Mouse (Mus musculus): ENCODE measurements at regions not wholly inside any gene's neighbourhood (a gene's known extent, or its start where the extent isn't known, plus 50 kb on each side); places are given as distances from the start of the nearest gene placed in this dataset.
A peak's percentile ranks its signal among the peaks of the same experiment; 100 is the strongest.

- no peaks in the 10 kb centered on the region for H3K36me3 ChIP-seq
- H3K27ac ChIP-seq, result peak overlapping the region; percentile 31; the same call in 1 of the 2 replicates
- 75% methylated on average over 14 of the region's 14 CpGs for whole genome bisulfite sequencing
- H3K4me1 ChIP-seq, result peaks cover 14% of the 10 kb centered on the region
- no peak for DNase-seq (ENCODE audit: low spot score)
- no peaks in the 10 kb centered on the region for H3K27me3 ChIP-seq (ENCODE audit: low read depth, poor library complexity, severe bottlenecking)
- H3K9me3 ChIP-seq (replicated peaks), result no peaks in the 10 kb centered on the region
- no peak overlapping the region for H3K4me3 ChIP-seq
Measured at GRCm38 (mm10) chr15:93832431-93832936, 236.8 kb upstream of the Prickle1 start.

GRCm38 (mm10) chr15:93831148-93831547 is 235.5 kb upstream of the Prickle1 start:
- WGBS, result 94% methylated on average over 3 of the region's 3 CpGs
- H3K27ac ChIP-seq, result no peak overlapping the region
- no peak for DNase-seq (ENCODE audit: low spot score)

GRCm38 (mm10) chr15:93824729-93825694 is 229.3 kb upstream of the Prickle1 start:
- 59% methylated on average over 28 of the region's 28 CpGs for WGBS
- Histone ChIP-seq H3K27me3 (ENCODE audit: low read depth, poor library complexity, severe bottlenecking) (no peaks in the 10 kb centered on the region), H3K36me3 (no peaks in the 10 kb centered on the region), H3K9me3 (replicated peaks) (no peaks in the 10 kb centered on the region), H3K4me3 (no peak overlapping the region), H3K27ac (peak overlapping the region; percentile 73), H3K4me1 (peaks cover 22% of the 10 kb centered on the region)
- peak; percentile 44 for DNase-seq (ENCODE audit: low spot score)

More at GRCm38 (mm10) chr15:93831148-93831547, 235.5 kb upstream of the Prickle1 start:
- H3K4me1 ChIP-seq, result peaks cover 16% of the 10 kb centered on the region
- no peaks in the 10 kb centered on the region for H3K36me3 ChIP-seq
- no peaks in the 10 kb centered on the region for H3K9me3 ChIP-seq (replicated peaks)
- no peak overlapping the region for H3K4me3 ChIP-seq
- H3K27me3 ChIP-seq (ENCODE audit: low read depth, poor library complexity, severe bottlenecking), result no peaks in the 10 kb centered on the region

- H3K4me3 ChIP-seq, result no peak overlapping the region
- H3K27me3 ChIP-seq (ENCODE audit: low read depth, poor library complexity, severe bottlenecking), result no peaks in the 10 kb centered on the region
- H3K27ac ChIP-seq, result no peak overlapping the region
- 86% methylated on average over 6 of the region's 6 CpGs for WGBS
- no peak for DNase-seq (ENCODE audit: low spot score)
- H3K9me3 ChIP-seq (replicated peaks), result no peaks in the 10 kb centered on the region
- H3K4me1 ChIP-seq, result peaks cover 21% of the 10 kb centered on the region
- H3K36me3 ChIP-seq, result no peaks in the 10 kb centered on the region
Measured at GRCm38 (mm10) chr15:93821236-93821635, 225.5 kb upstream of the Prickle1 start.

GRCm38 (mm10) chr15:93812011-93812410 is 216.3 kb upstream of the Prickle1 start:
- H3K4me1 ChIP-seq, result peaks cover 7% of the 10 kb centered on the region
- no peaks in the 10 kb centered on the region for H3K36me3 ChIP-seq
- H3K4me3 ChIP-seq, result no peak overlapping the region
- WGBS, result 24% methylated on average over 7 of the region's 7 CpGs
- 0 out of 2 replicates have a peak overlapping the region, but pooled peaks have one; percentile 28 for H3K27ac ChIP-seq
- H3K27me3 ChIP-seq (ENCODE audit: low read depth, poor library complexity, severe bottlenecking), result no peaks in the 10 kb centered on the region
- H3K9me3 ChIP-seq (replicated peaks), result no peaks in the 10 kb centered on the region
- DNase-seq (ENCODE audit: low spot score), result no peak

- DNase-seq (ENCODE audit: low spot score), result no peak
- Histone ChIP-seq H3K9me3 (replicated peaks) (no peaks in the 10 kb centered on the region), H3K27ac (no peak overlapping the region), H3K27me3 (ENCODE audit: low read depth, poor library complexity, severe bottlenecking) (no peaks in the 10 kb centered on the region), H3K36me3 (no peaks in the 10 kb centered on the region), H3K4me3 (no peak overlapping the region), H3K4me1 (peaks cover 7% of the 10 kb centered on the region)
- WGBS, result 67% methylated on average over 8 of the region's 8 CpGs
Measured at GRCm38 (mm10) chr15:93807993-93808392, 212.3 kb upstream of the Prickle1 start.

- no peaks in the 10 kb centered on the region for H3K9me3 ChIP-seq (replicated peaks)
- H3K4me3 ChIP-seq, result no peak overlapping the region
- no peak for DNase-seq (ENCODE audit: low spot score)
- H3K27ac ChIP-seq, result no peak overlapping the region
- peaks cover 7% of the 10 kb centered on the region for H3K4me1 ChIP-seq
- WGBS, result 89% methylated on average over 8 of the region's 8 CpGs
- H3K27me3 ChIP-seq (ENCODE audit: low read depth, poor library complexity, severe bottlenecking), result no peaks in the 10 kb centered on the region
- no peaks in the 10 kb centered on the region for H3K36me3 ChIP-seq
Measured at GRCm38 (mm10) chr15:93807505-93807904, 211.8 kb upstream of the Prickle1 start.

GRCm38 (mm10) chr15:93804703-93805102 is 209.0 kb upstream of the Prickle1 start:
- no peak overlapping the region for H3K4me3 ChIP-seq
- WGBS, result 86% methylated on average over 9 of the region's 9 CpGs
- H3K9me3 ChIP-seq (replicated peaks), result no peaks in the 10 kb centered on the region
- no peaks in the 10 kb centered on the region for H3K36me3 ChIP-seq
- no peak for DNase-seq (ENCODE audit: low spot score)
- no peak overlapping the region for H3K27ac ChIP-seq
- no peaks in the 10 kb centered on the region; the same call in 1 of the 2 replicates for H3K4me1 ChIP-seq
- H3K27me3 ChIP-seq (ENCODE audit: low read depth, poor library complexity, severe bottlenecking), result no peaks in the 10 kb centered on the region

GRCm38 (mm10) chr15:93790531-93790930 is 194.8 kb upstream of the Prickle1 start:
- Histone ChIP-seq H3K4me1 (peaks cover 32% of the 10 kb centered on the region), H3K27ac (peak overlapping the region; percentile 36; the same call in 1 of the 2 replicates), H3K4me3 (no peak overlapping the region), H3K36me3 (no peaks in the 10 kb centered on the region), H3K9me3 (replicated peaks) (no peaks in the 10 kb centered on the region), H3K27me3 (ENCODE audit: low read depth, poor library complexity, severe bottlenecking) (no peaks in the 10 kb centered on the region)
- no peak for DNase-seq (ENCODE audit: low spot score)
- 92% methylated on average over 9 of the region's 9 CpGs for WGBS

GRCm38 (mm10) chr15:93789762-93790161 is 194.1 kb upstream of the Prickle1 start:
- peak overlapping the region; percentile 36 for H3K27ac ChIP-seq
- no peaks in the 10 kb centered on the region for H3K36me3 ChIP-seq
- WGBS, result 43% methylated on average over 3 of the region's 3 CpGs
- peaks cover 32% of the 10 kb centered on the region for H3K4me1 ChIP-seq
- no peaks in the 10 kb centered on the region for H3K9me3 ChIP-seq (replicated peaks)
- H3K4me3 ChIP-seq, result no peak overlapping the region
- no peaks in the 10 kb centered on the region for H3K27me3 ChIP-seq (ENCODE audit: low read depth, poor library complexity, severe bottlenecking)
- DNase-seq (ENCODE audit: low spot score), result no peak

GRCm38 (mm10) chr15:93787361-93787760 is 191.7 kb upstream of the Prickle1 start:
- Histone ChIP-seq H3K9me3 (replicated peaks) (no peaks in the 10 kb centered on the region), H3K27me3 (ENCODE audit: low read depth, poor library complexity, severe bottlenecking) (no peaks in the 10 kb centered on the region), H3K27ac (no peak overlapping the region), H3K36me3 (no peaks in the 10 kb centered on the region), H3K4me1 (peaks cover 30% of the 10 kb centered on the region), H3K4me3 (no peak overlapping the region)
- no peak for DNase-seq (ENCODE audit: low spot score)
- WGBS, result 95% methylated on average over 6 of the region's 6 CpGs

- WGBS, result 92% methylated on average over 11 of the region's 11 CpGs
- Histone ChIP-seq H3K4me1 (peaks cover 15% of the 10 kb centered on the region), H3K9me3 (replicated peaks) (no peaks in the 10 kb centered on the region), H3K27ac (no peak overlapping the region), H3K4me3 (no peak overlapping the region), H3K27me3 (ENCODE audit: low read depth, poor library complexity, severe bottlenecking) (no peaks in the 10 kb centered on the region), H3K36me3 (no peaks in the 10 kb centered on the region)
- no peak for DNase-seq (ENCODE audit: low spot score)
Measured at GRCm38 (mm10) chr15:93785846-93786412, 190.2 kb upstream of the Prickle1 start.

GRCm38 (mm10) chr15:93783736-93784135 is 188.0 kb upstream of the Prickle1 start:
- Histone ChIP-seq H3K4me3 (no peak overlapping the region), H3K27me3 (ENCODE audit: low read depth, poor library complexity, severe bottlenecking) (no peaks in the 10 kb centered on the region), H3K36me3 (no peaks in the 10 kb centered on the region), H3K27ac (no peak overlapping the region), H3K4me1 (no peaks in the 10 kb centered on the region), H3K9me3 (replicated peaks) (no peaks in the 10 kb centered on the region)
- DNase-seq (ENCODE audit: low spot score), result no peak
- WGBS, result 93% methylated on average over 4 of the region's 4 CpGs
